ENCODE assay signal across 26 mouse cellular contexts in the genomic region with DNA sequence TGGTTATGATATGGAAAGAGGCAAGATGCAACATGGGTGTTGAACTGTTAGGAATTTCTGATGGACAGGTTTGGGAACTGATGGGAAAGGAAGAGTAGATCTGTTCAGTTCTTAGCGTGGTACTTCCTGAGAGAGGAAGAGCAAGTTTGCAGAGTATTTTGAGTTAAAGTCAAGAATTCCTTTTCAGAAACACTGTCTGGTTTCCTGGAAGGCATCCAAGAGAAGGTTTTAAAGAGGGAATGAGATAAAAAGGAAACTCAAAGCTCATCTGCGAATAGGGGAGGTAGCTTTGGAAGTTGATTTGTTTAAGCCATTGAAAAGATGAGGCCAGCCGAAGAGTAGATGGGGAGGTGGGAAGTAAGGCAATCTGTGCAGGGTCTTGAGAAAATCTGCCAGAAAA.
DNase-seq lines count a peak whose midpoint lies in the region; ATAC-seq and TF ChIP-seq lines count a peak whose summit lies in the region.
"Had no signal": no experiment of that assay in that cellular context is flagged by ENCODE, and none has a peak within 500 bp of the region (broad histone marks: within the 10 kb centered on the region; RNA-seq: fewer than 3 reads in every experiment).

No protein-coding gene starts in this region.

- no peaks in the 10 kb centered on the region for H3K27me3 ChIP-seq in embryonic facial prominence, embryonic 14.5 days (replicated peaks; ENCODE audit: control insufficient read depth, insufficient read depth, low read length)
- H3K27me3 ChIP-seq in embryonic facial prominence, embryonic 10.5 days (replicated peaks; ENCODE audit: low read depth, poor library complexity, severe bottlenecking) = no peaks in the 10 kb centered on the region
- H3K27me3 ChIP-seq in heart, embryonic 12.5 days (replicated peaks) = no peaks in the 10 kb centered on the region
- no peaks in the 10 kb centered on the region for H3K27me3 ChIP-seq in heart, embryonic 10.5 days (ENCODE audit: insufficient read depth, poor library complexity, severe bottlenecking)
- no peaks in the 10 kb centered on the region for H3K27me3 ChIP-seq in limb, embryonic 14.5 days (ENCODE audit: control insufficient read depth, insufficient read depth, low read length)
- no peaks in the 10 kb centered on the region for H3K27me3 ChIP-seq in limb, embryonic 10.5 days (ENCODE audit: low read depth, poor library complexity, severe bottlenecking)
- H3K27me3 ChIP-seq: CH12.LX; embryonic facial prominence, embryonic 13.5 days; forebrain, embryonic 13.5 days; heart, embryonic 13.5 days; Patski had no signal

- WGBS in embryonic facial prominence, embryonic 14.5 days = 63% methylated on average over 3 of the region's 3 CpGs
- WGBS in embryonic facial prominence, embryonic 10.5 days = 92% methylated on average over 3 of the region's 3 CpGs
- 55% methylated on average over 3 of the region's 3 CpGs for WGBS in heart, embryonic 12.5 days
- 71% methylated on average over 3 of the region's 3 CpGs for WGBS in heart, embryonic 10.5 days
- 73% methylated on average over 3 of the region's 3 CpGs for WGBS in limb, embryonic 14.5 days
- 91% methylated on average over 3 of the region's 3 CpGs for WGBS in limb, embryonic 10.5 days

- TF ChIP-seq POLR2A in limb, embryonic 14.5 days (IDR thresholded peaks at IDR 0.05; ENCODE audit: borderline replicate concordance, extremely low read depth, insufficient read depth, insufficient read length) = no peak

- DNase-seq in embryonic facial prominence, embryonic 14.5 days (ENCODE audit: low spot score) = peak; percentile 51
- DNase-seq in embryonic facial prominence, embryonic 10.5 days (ENCODE audit: low spot score) = no peak
- DNase-seq in heart, embryonic 10.5 days (ENCODE audit: low spot score) = no peak
- DNase-seq in limb, embryonic 14.5 days (ENCODE audit: low spot score) = peak; percentile 7
- DNase-seq in limb, embryonic 10.5 days (ENCODE audit: low spot score) = no peak
- peak; percentile 53 for DNase-seq in brain, adult 2 months (ENCODE audit: low read depth, low spot score)
- DNase-seq in B cell, adult 2 months = no peak
- DNase-seq: adrenal gland, postnatal 10 days; adrenal gland, postnatal 36 days; cerebellum, adult 11 months; cerebellum, adult 2 months; cerebellum, adult 9-11 months; cerebellum, postnatal 25 days; gastrocnemius, adult 2 months; heart, postnatal 4 days had no signal

- no peak overlapping the region for H3K27ac ChIP-seq in embryonic facial prominence, embryonic 14.5 days (replicated peaks; ENCODE audit: low read depth, low read length)
- no peak overlapping the region for H3K27ac ChIP-seq in embryonic facial prominence, embryonic 10.5 days (replicated peaks)
- 0 out of 2 replicates have a peak overlapping the region, but pooled peaks have one; percentile 2 for H3K27ac ChIP-seq in heart, embryonic 12.5 days (ENCODE audit: poor library complexity, severe bottlenecking)
- H3K27ac ChIP-seq in heart, embryonic 10.5 days = no peak overlapping the region
- 0 out of 2 replicates have a peak overlapping the region, but pooled peaks have one; percentile 9 for H3K27ac ChIP-seq in limb, embryonic 14.5 days (replicated peaks; ENCODE audit: low read depth, low read length)
- H3K27ac ChIP-seq in limb, embryonic 10.5 days = no peak overlapping the region
- H3K27ac ChIP-seq: embryonic facial prominence, embryonic 13.5 days; forebrain, embryonic 10.5 days; forebrain, embryonic 13.5 days; gastrocnemius, adult 2 months; heart, embryonic 13.5 days; hindbrain, embryonic 14.5 days; hindbrain, postnatal 0 days had no signal

- no peak overlapping the region for H3K4me2 ChIP-seq in embryonic facial prominence, embryonic 14.5 days (ENCODE audit: low read depth, low read length)
- H3K4me2 ChIP-seq in heart, embryonic 12.5 days = no peak overlapping the region
- H3K4me2 ChIP-seq in limb, embryonic 14.5 days (replicated peaks; ENCODE audit: low read depth, low read length, severe bottlenecking) = no peak overlapping the region
- H3K4me2 ChIP-seq: embryonic facial prominence, embryonic 13.5 days; forebrain, embryonic 13.5 days; heart, embryonic 13.5 days; hindbrain, embryonic 14.5 days had no signal

- H3K4me3 ChIP-seq in embryonic facial prominence, embryonic 14.5 days (ENCODE audit: low read depth, low read length) = no peak overlapping the region
- no peak overlapping the region for H3K4me3 ChIP-seq in embryonic facial prominence, embryonic 10.5 days
- H3K4me3 ChIP-seq in heart, embryonic 12.5 days = no peak overlapping the region
- H3K4me3 ChIP-seq in heart, embryonic 10.5 days = no peak overlapping the region
- no peak overlapping the region for H3K4me3 ChIP-seq in limb, embryonic 14.5 days (replicated peaks; ENCODE audit: low read length)
- no peak overlapping the region for H3K4me3 ChIP-seq in limb, embryonic 10.5 days
- H3K4me3 ChIP-seq: embryonic facial prominence, embryonic 13.5 days; forebrain, embryonic 10.5 days; forebrain, embryonic 13.5 days; gastrocnemius, adult 2 months; heart, embryonic 13.5 days had no signal

- no peaks in the 10 kb centered on the region for H3K4me1 ChIP-seq in embryonic facial prominence, embryonic 14.5 days (ENCODE audit: control insufficient read depth, insufficient read depth, low read length)
- no peaks in the 10 kb centered on the region for H3K4me1 ChIP-seq in embryonic facial prominence, embryonic 10.5 days
- H3K4me1 ChIP-seq in heart, embryonic 12.5 days (replicated peaks) = no peaks in the 10 kb centered on the region
- H3K4me1 ChIP-seq in heart, embryonic 10.5 days = no peaks in the 10 kb centered on the region
- peaks cover 3% of the 10 kb centered on the region; the same call in 1 of the 2 replicates for H3K4me1 ChIP-seq in limb, embryonic 14.5 days (ENCODE audit: control insufficient read depth, insufficient read depth, low read length)
- no peaks in the 10 kb centered on the region for H3K4me1 ChIP-seq in limb, embryonic 10.5 days
- H3K4me1 ChIP-seq: forebrain, embryonic 10.5 days; forebrain, embryonic 13.5 days; heart, embryonic 13.5 days had no signal

- ATAC-seq in embryonic facial prominence, embryonic 14.5 days (ENCODE audit: low read depth) = no peak
- no peak for ATAC-seq in heart, embryonic 12.5 days (ENCODE audit: insufficient number of reproducible peaks, low FRiP score)
- ATAC-seq in limb, embryonic 14.5 days (ENCODE audit: low FRiP score, low read depth) = no peak
- ATAC-seq: forebrain, embryonic 13.5 days; hindbrain, postnatal 0 days; inflammation-experienced regulatory T-cells, adult 6 months; Patski had no signal

- H3K36me3 ChIP-seq in embryonic facial prominence, embryonic 14.5 days (ENCODE audit: control insufficient read depth, insufficient read depth, low read length) = no peaks in the 10 kb centered on the region
- H3K36me3 ChIP-seq in embryonic facial prominence, embryonic 10.5 days (replicated peaks) = no peaks in the 10 kb centered on the region
- no peaks in the 10 kb centered on the region for H3K36me3 ChIP-seq in heart, embryonic 12.5 days
- no peaks in the 10 kb centered on the region for H3K36me3 ChIP-seq in heart, embryonic 10.5 days
- H3K36me3 ChIP-seq in limb, embryonic 14.5 days (ENCODE audit: control insufficient read depth, insufficient read depth, low read length) = no peaks in the 10 kb centered on the region
- no peaks in the 10 kb centered on the region for H3K36me3 ChIP-seq in limb, embryonic 10.5 days
- H3K36me3 ChIP-seq: embryonic facial prominence, embryonic 13.5 days; forebrain, embryonic 10.5 days; G1E; heart, embryonic 13.5 days had no signal

- H3K9me3 ChIP-seq in embryonic facial prominence, embryonic 14.5 days (ENCODE audit: control insufficient read depth, low read length) = no peaks in the 10 kb centered on the region
- no peaks in the 10 kb centered on the region for H3K9me3 ChIP-seq in embryonic facial prominence, embryonic 10.5 days
- no peaks in the 10 kb centered on the region for H3K9me3 ChIP-seq in heart, embryonic 12.5 days (replicated peaks)
- no peaks in the 10 kb centered on the region for H3K9me3 ChIP-seq in heart, embryonic 10.5 days
- no peaks in the 10 kb centered on the region for H3K9me3 ChIP-seq in limb, embryonic 14.5 days (ENCODE audit: control insufficient read depth, low read length)
- H3K9me3 ChIP-seq in limb, embryonic 10.5 days (replicated peaks) = no peaks in the 10 kb centered on the region
- H3K9me3 ChIP-seq: embryonic facial prominence, embryonic 13.5 days; forebrain, embryonic 10.5 days; forebrain, embryonic 13.5 days; heart, embryonic 13.5 days had no signal

- no peak overlapping the region for H3K9ac ChIP-seq in embryonic facial prominence, embryonic 14.5 days (ENCODE audit: low read depth, low read length)
- H3K9ac ChIP-seq in heart, embryonic 12.5 days = no peak overlapping the region
- H3K9ac ChIP-seq in limb, embryonic 14.5 days (ENCODE audit: low read depth, low read length, severe bottlenecking) = no peak overlapping the region
- H3K9ac ChIP-seq: embryonic facial prominence, embryonic 13.5 days; forebrain, embryonic 13.5 days; heart, embryonic 13.5 days; hindbrain, embryonic 14.5 days had no signal

Comparison
In these comparisons a context has a peak if more than half of its experiments do, and no peak if none do; other contexts are left out.
1. DNase-seq: peak in embryonic facial prominence, embryonic 14.5 days (single experiment), limb, embryonic 14.5 days (single experiment) and brain, adult 2 months (single experiment); none in embryonic facial prominence, embryonic 10.5 days (single experiment), heart, embryonic 10.5 days (single experiment), limb, embryonic 10.5 days (single experiment) and B cell, adult 2 months (0 of 2).
2. H3K27ac ChIP-seq: peak in heart, embryonic 12.5 days (single experiment) and limb, embryonic 14.5 days (single experiment); none in embryonic facial prominence, embryonic 14.5 days (single experiment), embryonic facial prominence, embryonic 10.5 days (single experiment), heart, embryonic 10.5 days (single experiment) and limb, embryonic 10.5 days (single experiment).